Mouse (Mus musculus) liver, embryonic 14.5 days (tissue): ENCODE data around the gene Tef. TPM values are rescaled to one million over a fixed set of nuclear protein-coding genes. Genes with fewer than 3 reads are reported as not detected.
A peak's percentile ranks its signal among the peaks of the same experiment; 100 is the strongest.

Source experiments
- ATAC-seq: fragments of 200-750 bp; cut with Nextera tagmentation; 2 replicates; pipeline ENCODE4 v1.8.0; 2017; ENCODE audit warnings: moderate number of reproducible peaks, mild to moderate bottlenecking, moderate library complexity; ENCODE audit not compliant: insufficient read depth
- DNase-seq, 3 experiments: peaks; one replicate each; pipeline ENCODE4 v3.0.0-alpha.2; 2012 to 2013; ENCODE audit warnings: low read depth in 3 of 3, low spot score in 3 of 3
- H3K27ac ChIP-seq: fragments of 300-500 bp; sonication (generic); 2 replicates; pipeline ENCODE4 v1.5.1; 2014; ENCODE audit warnings: moderate library complexity, mild to moderate bottlenecking, control low read depth, inconsistent platforms
- H3K27me3 ChIP-seq: fragments of 300-500 bp; sonication (generic); 2 replicates; pipeline ENCODE4 v1.6.1; 2014; ENCODE audit warnings: mild to moderate bottlenecking, low read length, moderate library complexity; ENCODE audit not compliant: control insufficient read depth, insufficient read depth
- H3K36me3 ChIP-seq: fragments of 300-500 bp; sonication (generic); replicated peaks from 2 replicates; pipeline ENCODE4 v1.6.1; 2014; ENCODE audit warnings: low read depth; ENCODE audit not compliant: control insufficient read depth, insufficient read depth
- H3K4me1 ChIP-seq, 2 experiments: fragments of 200-500 bp in 1 of 2; fragments of 300-500 bp in 1 of 2; sonication (generic) in 1 of 2; replicated peaks; 2 replicates each; pipeline ENCODE4 v1.6.1; 2012 to 2014; ENCODE audit warnings: antibody characterized with exemption in 1 of 2, inconsistent platforms in 1 of 2, low read length in 1 of 2; ENCODE audit not compliant: control insufficient read depth in 2 of 2, insufficient read depth in 2 of 2
- H3K4me2 ChIP-seq: fragments of 300-500 bp; sonication (generic); 2 replicates; pipeline ENCODE4 v1.6.1; 2014; ENCODE audit warnings: low read depth, mild to moderate bottlenecking, control low read depth, moderate library complexity
- H3K4me3 ChIP-seq, 2 experiments: fragments of 200-500 bp in 1 of 2; fragments of 300-500 bp in 1 of 2; sonication (generic) in 1 of 2; 2 replicates each; pipeline ENCODE4 v1.5.1; 2012 to 2014; ENCODE audit warnings: low read depth in 2 of 2, low read length in 2 of 2, mild to moderate bottlenecking in 2 of 2, control low read depth in 1 of 2, inconsistent platforms in 1 of 2, moderate library complexity in 1 of 2; ENCODE audit not compliant: insufficient read depth in 1 of 2
- H3K9ac ChIP-seq: fragments of 300-500 bp; sonication (generic); replicated peaks from 2 replicates; pipeline ENCODE4 v1.6.1; 2014; ENCODE audit warnings: mild to moderate bottlenecking, control low read depth, moderate library complexity
- H3K9me3 ChIP-seq: fragments of 300-500 bp; sonication (generic); 2 replicates; pipeline ENCODE4 v1.6.1; 2016; ENCODE audit warnings: low read length, mixed read lengths; ENCODE audit not compliant: control insufficient read depth
- CTCF ChIP-seq: IDR thresholded peaks from 2 replicates; pipeline ENCODE4 v1.5.1; 2016; ENCODE audit warnings: antibody characterized with exemption, low read depth, control low read depth
- EP300 ChIP-seq: IDR thresholded peaks from 2 replicates; pipeline ENCODE4 v1.6.1; 2016; ENCODE audit warnings: antibody characterized with exemption, low read depth
- WGBS: fragments of 180-500 bp; shearing (Covaris S2); extraction: QIAGEN DNeasy Blood & Tissue Kit; methylation state at CpG from one replicate; pipeline ENCODE4 v1.1.7; 2014; ENCODE audit not compliant: insufficient replicate concordance; 5-methylcytosine and 5-hydroxymethylcytosine counted together
- polyA plus RNA-seq, 2 experiments: library from polyadenylated mRNA; depleted of rRNA in 1 of 2; stranded (reverse) in 1 of 2; unstranded in 1 of 2; fragments of >200 nt; fragmentation: Nextera tagmentation in 1 of 2; extraction: Ambion mirVana in 1 of 2; gene quantifications; 2 replicates each; pipeline versions ENCODE4 v1.2.1 to v1.2.3; 2012 to 2014

Gene Tef
- polyA plus RNA-seq, 2 experiments = 2.7 to 5.1 TPM

- no peaks in the 10 kb centered on the region for H3K27me3 ChIP-seq
- no peak overlapping the region for H3K9ac ChIP-seq
- WGBS = 50% methylated on average over 9 of the region's 9 CpGs
- H3K4me1 ChIP-seq = peaks cover 0 to 5% of the 10 kb centered on the region in 2 experiments; a peak in 1 of 4 replicates
- H3K4me3 ChIP-seq = no peak overlapping the region
- H3K9me3 ChIP-seq = no peaks in the 10 kb centered on the region
- ATAC-seq (peak; percentile 57; the same call in 1 of the 2 replicates), DNase-seq (no peak)
- H3K36me3 ChIP-seq = no peaks in the 10 kb centered on the region
- TF ChIP-seq CTCF (no peak), EP300 (no peak)
- no peak overlapping the region for H3K27ac ChIP-seq
- H3K4me2 ChIP-seq = no peak overlapping the region
Measured at GRCm38 (mm10) chr15:81792444-81792843, 9.8 kb upstream of the Tef start.

- no peaks in the 10 kb centered on the region for H3K27me3 ChIP-seq
- no peaks in the 10 kb centered on the region for H3K36me3 ChIP-seq
- no peak for ATAC-seq
- no peak overlapping the region for H3K27ac ChIP-seq
- peak; percentile 63 for TF ChIP-seq CTCF
- TF ChIP-seq EP300 = no peak
- H3K9me3 ChIP-seq = no peaks in the 10 kb centered on the region
- H3K4me3 ChIP-seq = no peak overlapping the region
- H3K4me1 ChIP-seq = peaks cover 0 to 5% of the 10 kb centered on the region in 2 experiments; a peak in 1 of 4 replicates
- DNase-seq = no peak
- H3K4me2 ChIP-seq = no peak overlapping the region
- H3K9ac ChIP-seq = no peak overlapping the region
- WGBS = 62% methylated on average over 3 of the region's 3 CpGs
Measured at GRCm38 (mm10) chr15:81796228-81796627, 6.0 kb upstream of the Tef start.

- Histone ChIP-seq H3K4me3 (no peak overlapping the region), H3K27me3 (no peaks in the 10 kb centered on the region), H3K27ac (no peak overlapping the region), H3K9ac (no peak overlapping the region), H3K36me3 (no peaks in the 10 kb centered on the region), H3K4me1 (peaks cover 6 to 9% of the 10 kb centered on the region in 2 experiments), H3K4me2 (no peak overlapping the region), H3K9me3 (no peaks in the 10 kb centered on the region)
- DNase-seq (no peak), ATAC-seq (no peak)
- 76% methylated on average over 6 of the region's 6 CpGs for WGBS
- TF ChIP-seq CTCF = no peak
- TF ChIP-seq EP300 = no peak
Measured at GRCm38 (mm10) chr15:81797861-81798260, 4.4 kb upstream of the Tef start.

- H3K4me2 ChIP-seq = no peak overlapping the region
Measured at GRCm38 (mm10) chr15:81798421-81798820, 3.8 kb upstream of the Tef start.

GRCm38 (mm10) chr15:81800391-81800790 is 1.8 kb upstream of the Tef start:
- no peak for ATAC-seq
- peaks cover 15 to 19% of the 10 kb centered on the region in 2 experiments for H3K4me1 ChIP-seq
- DNase-seq = no peak
- H3K9ac ChIP-seq = no peak overlapping the region
- no peaks in the 10 kb centered on the region for H3K9me3 ChIP-seq
- no peak overlapping the region for H3K4me3 ChIP-seq
- WGBS = 62% methylated on average over 3 of the region's 3 CpGs
- H3K4me2 ChIP-seq = no peak overlapping the region
- H3K36me3 ChIP-seq = no peaks in the 10 kb centered on the region
- TF ChIP-seq EP300 (no peak), CTCF (no peak)
- no peaks in the 10 kb centered on the region for H3K27me3 ChIP-seq
- H3K27ac ChIP-seq = no peak overlapping the region

More at GRCm38 (mm10) chr15:81798421-81798820, 3.8 kb upstream of the Tef start:
- no peak overlapping the region; the same call in 1 of the 2 replicates for H3K9ac ChIP-seq
- 76% methylated on average over 4 of the region's 4 CpGs for WGBS
- TF ChIP-seq EP300 (no peak), CTCF (no peak)
- peaks cover 12% of the 10 kb centered on the region in 2 experiments for H3K4me1 ChIP-seq
- no peak overlapping the region for H3K27ac ChIP-seq
- H3K27me3 ChIP-seq = no peaks in the 10 kb centered on the region
- no peak for DNase-seq
- no peaks in the 10 kb centered on the region for H3K9me3 ChIP-seq
- no peaks in the 10 kb centered on the region for H3K36me3 ChIP-seq
- no peak for ATAC-seq
- no peak overlapping the region for H3K4me3 ChIP-seq
